Mouse (Mus musculus) cerebellum, adult 11 months (tissue): Measurements from ENCODE around the gene Maats1.

ENCODE experiments used
- DNase-seq: peaks from one replicate; pipeline ENCODE4 v3.0.0; 2022

Gene Maats1

GRCm38 (mm10) chr16:38341396-38342324 lies at the start of gene Maats1:
Gene Maats1, minus strand, starts transcription at chr16:38342143.
- DNase-seq, result peak; percentile 46

DNA sequence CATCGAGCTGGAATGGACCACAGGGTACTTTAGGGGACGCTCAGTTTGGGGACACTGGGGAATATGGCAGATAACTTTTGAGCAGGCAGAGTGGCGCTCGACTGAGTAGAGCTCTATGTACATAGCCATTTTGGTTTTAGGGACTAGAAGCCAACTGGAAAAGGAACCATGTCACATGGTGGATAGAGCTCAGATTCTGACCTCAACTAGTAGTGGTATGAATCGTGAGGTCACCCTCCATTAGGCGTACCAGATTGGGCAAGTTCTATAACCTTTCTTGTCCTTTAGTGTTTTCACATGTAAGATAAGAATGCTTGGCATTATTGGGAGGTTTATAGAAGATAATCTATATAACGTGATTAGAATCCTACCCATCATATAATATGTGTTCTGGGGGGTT lies 48.4 kb upstream of the Maats1 start:
- no peak for DNase-seq

- no peak for DNase-seq
Observed at GRCm38 (mm10) chr16:38389284-38389893, 47.4 kb upstream of the Maats1 start.

DNA sequence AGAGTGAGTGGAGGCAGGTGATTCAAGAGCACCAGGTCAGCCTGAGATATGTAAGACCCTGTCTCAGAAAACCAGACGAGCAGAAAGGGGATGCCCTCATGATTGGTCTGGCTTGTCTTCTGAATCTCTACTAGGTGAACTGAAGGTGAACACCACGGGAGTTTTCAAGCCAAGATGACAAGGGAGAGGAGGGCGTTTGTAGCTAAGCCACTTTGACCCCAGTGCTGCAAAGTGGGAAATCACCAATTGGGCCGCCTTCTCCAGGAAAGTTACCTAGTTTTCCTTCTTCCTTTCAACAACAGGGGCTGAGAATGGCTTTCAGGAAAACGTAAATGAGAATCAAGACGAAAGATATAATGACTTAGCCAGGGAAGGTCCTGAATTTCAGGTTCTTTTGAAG lies 46.8 kb upstream of the Maats1 start:
- no peak for DNase-seq

- no peak for DNase-seq
Observed at GRCm38 (mm10) chr16:38387389-38387788, 45.4 kb upstream of the Maats1 start.

DNA sequence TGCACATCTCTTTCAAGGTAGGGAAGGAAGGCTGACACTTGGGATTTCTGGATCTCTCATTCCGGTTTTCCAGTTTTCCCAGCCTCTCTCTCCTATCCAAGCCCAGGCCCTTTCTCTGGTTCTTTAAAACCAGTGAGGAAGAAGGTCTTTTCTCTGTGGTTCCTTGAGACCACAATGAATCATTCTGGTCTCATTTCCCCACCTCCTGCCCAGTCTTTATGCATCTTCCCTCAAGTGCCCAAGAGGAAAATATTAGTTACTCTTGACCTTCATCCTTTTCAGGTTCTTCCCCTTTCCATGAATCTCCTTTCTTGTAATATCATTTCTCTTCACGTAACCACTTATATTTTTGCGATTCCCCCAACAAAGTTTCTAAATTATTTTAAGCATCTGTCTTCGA lies 43.8 kb upstream of the Maats1 start:
- no peak for DNase-seq

GRCm38 (mm10) chr16:38385184-38385634 lies 43.3 kb upstream of the Maats1 start:
- no peak for DNase-seq

- no peak for DNase-seq
Observed at GRCm38 (mm10) chr16:38383683-38384082, 41.7 kb upstream of the Maats1 start.

DNA sequence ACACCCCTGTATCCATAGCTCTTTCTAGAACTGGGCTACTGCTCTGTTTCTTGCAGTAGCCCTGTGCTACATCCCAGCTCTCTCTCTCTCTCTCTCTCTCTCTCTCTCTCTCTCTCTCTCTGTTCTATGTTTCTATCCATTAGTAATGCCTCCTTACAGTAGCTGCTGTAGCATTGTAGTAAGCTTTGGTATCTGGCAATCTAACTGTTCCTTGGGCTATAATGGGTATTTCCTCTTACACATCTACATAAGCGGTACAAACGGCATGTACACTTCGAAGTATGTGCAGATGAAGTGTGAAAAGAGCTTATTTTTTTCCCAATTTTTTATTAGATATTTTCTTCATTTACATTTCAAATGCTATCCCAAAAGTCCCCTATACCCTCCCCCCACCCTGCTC lies 38.0 kb upstream of the Maats1 start:
- no peak for DNase-seq

DNA sequence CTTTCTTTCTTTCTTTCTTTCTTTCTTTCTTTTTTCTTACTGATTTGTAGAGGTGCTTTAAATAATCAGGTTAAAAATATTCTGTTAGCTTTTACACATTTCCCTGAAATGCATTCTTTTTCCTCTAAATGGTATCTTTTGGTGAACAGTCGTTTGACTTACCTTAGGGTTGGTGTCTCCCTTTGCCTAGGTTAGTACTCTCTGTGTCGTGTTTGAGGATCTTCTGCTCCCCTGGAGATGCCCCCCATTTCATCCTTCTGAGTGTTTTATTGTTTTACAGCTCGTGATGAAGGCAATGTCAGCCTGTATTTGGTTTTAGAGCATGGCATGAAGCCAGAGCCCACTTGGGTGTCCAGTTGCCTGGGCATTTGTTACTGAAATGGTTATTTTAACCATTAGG lies 37.5 kb upstream of the Maats1 start:
- DNase-seq, result no peak

GRCm38 (mm10) chr16:38379088-38379487 lies 37.1 kb upstream of the Maats1 start:
- no peak for DNase-seq

GRCm38 (mm10) chr16:38378591-38378990 lies 36.6 kb upstream of the Maats1 start:
- DNase-seq, result no peak

- no peak for DNase-seq
Observed at GRCm38 (mm10) chr16:38377546-38377945, 35.6 kb upstream of the Maats1 start.

GRCm38 (mm10) chr16:38376841-38377249 lies 34.9 kb upstream of the Maats1 start:
- DNase-seq, result no peak

DNA sequence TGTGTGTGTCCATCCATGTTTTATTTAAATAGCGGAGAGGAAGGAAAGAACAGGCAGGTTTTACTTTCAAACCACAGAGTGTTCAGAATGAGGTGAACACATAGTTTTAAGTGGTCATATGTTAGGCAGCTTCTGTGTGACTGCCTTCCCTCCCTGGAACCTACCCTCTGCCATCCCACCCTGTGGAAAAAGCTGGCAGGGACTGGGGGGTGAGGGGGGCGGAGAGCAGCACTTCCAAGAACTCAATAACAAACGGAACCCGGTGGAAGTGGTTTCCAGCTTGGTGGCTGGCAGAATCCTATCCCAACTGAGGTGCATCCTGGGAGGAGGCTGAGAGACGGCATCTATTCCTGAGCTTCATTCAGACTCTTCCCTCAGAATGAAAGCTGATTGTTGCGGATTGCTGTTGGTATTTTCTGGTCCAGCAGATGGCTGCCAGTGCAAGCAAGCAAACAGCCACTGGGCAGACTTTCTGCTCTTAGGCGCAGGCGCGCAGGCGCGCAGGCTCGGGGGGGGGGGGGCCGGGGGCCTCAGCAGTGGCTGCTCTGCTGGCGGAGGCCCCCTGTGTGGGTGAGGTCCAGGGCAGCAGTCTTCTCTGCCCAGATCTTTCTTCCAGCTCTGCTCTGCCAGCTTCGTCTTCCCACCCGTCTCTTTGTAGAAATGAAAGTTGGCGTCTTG lies 34.4 kb upstream of the Maats1 start:
- DNase-seq, result peak; percentile 46

GRCm38 (mm10) chr16:38375182-38375581 lies 33.2 kb upstream of the Maats1 start:
- no peak for DNase-seq

- no peak for DNase-seq
Observed at GRCm38 (mm10) chr16:38374379-38375140, 32.6 kb upstream of the Maats1 start.

- no peak for DNase-seq
Observed at GRCm38 (mm10) chr16:38373941-38374340, 32.0 kb upstream of the Maats1 start.

- DNase-seq, result no peak
Observed at GRCm38 (mm10) chr16:38373439-38373838, 31.5 kb upstream of the Maats1 start.

DNA sequence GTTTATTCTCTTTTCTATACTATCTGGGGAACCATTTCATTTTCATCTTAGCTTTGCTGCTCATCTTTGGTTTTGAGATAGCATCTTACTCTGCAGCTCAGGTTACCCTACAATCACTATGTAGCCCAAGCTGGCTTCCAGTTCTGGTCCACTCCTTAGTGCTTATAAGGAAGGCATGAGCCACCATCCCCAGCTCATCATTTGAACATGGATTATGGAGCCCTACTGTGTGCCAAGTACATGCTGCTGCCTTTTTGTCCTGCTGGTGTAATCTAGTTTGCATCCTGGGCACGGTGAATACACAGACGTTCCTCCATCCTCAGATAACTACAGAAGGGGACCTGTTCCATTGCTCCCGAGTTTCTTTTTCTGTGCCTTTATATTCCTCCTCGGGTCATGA lies 30.9 kb upstream of the Maats1 start:
- DNase-seq, result no peak

DNA sequence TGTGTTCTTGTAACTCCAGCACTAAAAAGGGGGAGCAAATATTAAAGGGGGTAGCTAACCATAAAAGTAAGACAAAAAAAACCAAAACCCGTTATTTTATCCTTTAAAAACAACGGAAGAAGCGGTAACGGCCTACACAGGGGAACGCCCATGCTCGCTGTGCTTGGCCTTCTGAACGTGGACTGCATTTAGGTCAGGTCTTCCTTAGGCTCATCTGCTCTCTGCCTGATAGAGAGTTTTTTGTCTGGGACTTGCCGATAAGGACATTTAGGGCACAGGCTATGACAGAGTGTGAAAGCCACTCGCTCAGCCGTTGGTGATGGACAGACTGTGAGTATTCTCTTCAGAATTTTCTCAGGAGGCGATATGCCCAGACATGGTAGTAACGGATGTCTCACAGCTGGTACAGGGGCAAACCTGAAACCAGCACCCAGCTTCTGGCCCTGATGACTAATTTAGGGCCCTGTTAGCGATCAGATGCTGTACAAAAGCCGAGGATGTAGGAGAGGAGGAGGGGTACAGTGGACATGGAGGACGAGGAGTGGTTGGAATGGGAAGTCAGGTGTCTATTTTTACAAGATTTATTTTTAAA lies 29.9 kb upstream of the Maats1 start:
- no peak for DNase-seq

DNA sequence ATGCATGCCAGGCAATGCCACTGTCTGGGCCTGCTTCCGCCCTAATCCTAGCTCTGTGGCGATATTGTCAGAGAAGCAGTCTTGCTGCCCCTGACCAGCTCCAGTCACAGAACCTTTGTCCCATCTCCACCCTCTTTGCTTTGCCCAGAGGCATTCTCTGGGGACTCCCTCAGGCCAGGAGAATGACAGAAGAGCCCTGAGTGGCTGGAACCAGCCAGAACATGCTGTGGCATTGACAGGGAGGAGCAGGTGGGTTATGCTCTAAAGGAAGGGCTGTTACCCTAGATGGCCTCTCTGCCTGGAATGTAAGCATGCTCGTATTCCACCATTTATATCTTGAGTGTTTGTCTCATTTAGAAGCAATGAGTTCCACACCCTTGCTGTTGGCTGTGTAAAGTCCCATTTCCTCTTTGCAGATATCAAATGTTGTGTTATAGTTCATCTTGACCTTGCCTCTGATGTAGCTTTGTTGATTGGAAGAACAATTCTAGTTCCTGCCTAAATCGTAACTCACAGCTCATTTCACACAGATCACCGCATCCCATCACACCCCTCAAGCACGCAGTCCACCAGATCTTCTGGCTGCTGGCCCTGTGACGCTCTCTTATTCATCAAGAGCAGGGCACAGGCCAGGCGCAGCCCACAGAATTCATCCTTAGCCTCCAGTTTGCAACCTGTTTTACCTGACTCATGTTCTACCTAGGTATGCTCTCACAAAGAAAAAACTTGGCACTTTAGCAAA lies 28.9 kb upstream of the Maats1 start:
- no peak for DNase-seq
